Comparison of ENCODE assay signal across 8 mouse cellular contexts in the genomic region with DNA sequence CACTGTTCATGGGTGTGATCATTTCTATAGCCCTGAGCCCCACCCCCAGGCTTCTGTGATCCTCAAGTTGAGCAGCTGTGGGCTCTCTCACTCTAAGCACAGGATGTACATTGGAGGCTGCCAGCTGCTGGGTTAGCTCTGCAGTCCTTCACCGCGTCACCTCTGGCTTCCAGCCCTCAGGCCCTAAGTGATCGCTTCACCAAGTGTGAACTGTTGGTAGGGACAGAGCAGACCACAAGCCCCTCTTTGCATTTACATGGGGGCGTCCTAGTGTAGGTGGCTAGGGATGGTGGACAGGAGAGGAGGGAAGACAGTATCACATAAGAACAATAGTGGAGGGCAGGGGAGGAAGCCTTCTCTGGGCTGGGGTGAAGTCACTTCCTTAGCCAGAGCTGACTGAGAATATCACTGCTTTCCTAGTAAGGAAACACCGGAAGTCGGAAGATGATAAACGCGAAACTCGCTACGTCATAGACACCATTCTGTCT. TPM values are rescaled to one million over a fixed set of nuclear protein-coding genes. Genes with fewer than 3 reads are reported as not detected.
DNase-seq lines count a peak whose midpoint lies in the region; ATAC-seq and TF ChIP-seq lines count a peak whose summit lies in the region.
"Had no signal": no experiment of that assay in that cellular context is flagged by ENCODE, and none has a peak within 500 bp of the region (broad histone marks: within the 10 kb centered on the region; RNA-seq: fewer than 3 reads in every experiment).

No protein-coding gene starts in this region.

- H3K27me3 ChIP-seq in lung, postnatal 0 days (replicated peaks; ENCODE audit: insufficient read depth, low read length) = no peaks in the 10 kb centered on the region
- no peaks in the 10 kb centered on the region for H3K27me3 ChIP-seq in thymus, adult 2 months (ENCODE audit: control insufficient read depth, insufficient read depth, low read length)
- H3K27me3 ChIP-seq: embryonic facial prominence, embryonic 12.5 days had no signal

- no peak overlapping the region for H3K4me3 ChIP-seq in bone marrow macrophage, adult 2 months (ENCODE audit: insufficient read depth, low read length)
- H3K4me3 ChIP-seq in lung, postnatal 0 days (ENCODE audit: low read depth, low read length) = no peak overlapping the region
- peak overlapping the region; percentile 13; the same call in 1 of the 2 replicates for H3K4me3 ChIP-seq in thymus, adult 2 months (ENCODE audit: control insufficient read depth, insufficient read depth, low read length)
- H3K4me3 ChIP-seq: embryonic facial prominence, embryonic 12.5 days had no signal

- peak; percentile 79 for DNase-seq in lung, postnatal 0 days (ENCODE audit: low spot score)
- peak; percentile 89 for DNase-seq in thymus, adult 2 months
- DNase-seq in left cerebral cortex, adult 11 months (ENCODE audit: low spot score) = no peak
- DNase-seq in testis, postnatal 10 days (ENCODE audit: low spot score) = no peak

- no peaks in the 10 kb centered on the region for H3K9me3 ChIP-seq in lung, postnatal 0 days (ENCODE audit: low read length)
- H3K9me3 ChIP-seq: embryonic facial prominence, embryonic 12.5 days had no signal

- peak; percentile 76 for TF ChIP-seq EP300 in lung, postnatal 0 days (IDR thresholded peaks at IDR 0.05)

- ATAC-seq in CD4-positive, CD25-positive, alpha-beta regulatory T cell, adult 4 months = peak; percentile 72
- peak; percentile 9 to 22 for ATAC-seq in hematopoietic stem cell, adult 5-6 weeks (replicated peaks in 1 of 2; ENCODE audit: insufficient read depth in 1 of 2, low FRiP score in 2 of 2, low TSS enrichment in 1 of 2, low read depth in 1 of 2, poor library complexity in 2 of 2, severe bottlenecking in 2 of 2)
- ATAC-seq in lung, postnatal 0 days = peak; percentile 87

- no peak overlapping the region for H3K9ac ChIP-seq in lung, postnatal 0 days (replicated peaks; ENCODE audit: low read depth)
- H3K9ac ChIP-seq: embryonic facial prominence, embryonic 12.5 days had no signal

- WGBS in lung, postnatal 0 days = 68% methylated on average over 10 of the region's 10 CpGs
- 24% methylated on average over 10 of the region's 10 CpGs for WGBS in thymus, adult 2 months

- no peak for TF ChIP-seq POLR2A in bone marrow macrophage, adult 2 months (IDR thresholded peaks at IDR 0.05; ENCODE audit: borderline replicate concordance, low read depth, low read length)
- peak; percentile 38; the same call in 1 of the 2 replicates for TF ChIP-seq POLR2A in thymus, adult 2 months (IDR thresholded peaks at IDR 0.05; ENCODE audit: control insufficient read depth, extremely low read depth, insufficient read depth, low read length, poor library complexity)

- TF ChIP-seq CTCF in bone marrow macrophage, adult 2 months (IDR thresholded peaks at IDR 0.05; ENCODE audit: low read depth, low read length) = no peak
- no peak for TF ChIP-seq CTCF in lung, postnatal 0 days (IDR thresholded peaks at IDR 0.05)
- TF ChIP-seq CTCF in thymus, adult 2 months (IDR thresholded peaks at IDR 0.05; ENCODE audit: borderline replicate concordance, control insufficient read depth, extremely low read depth, insufficient read depth, low read length, poor library complexity) = no peak

- no peak overlapping the region for H3K4me2 ChIP-seq in lung, postnatal 0 days (replicated peaks; ENCODE audit: low read depth, low read length)
- H3K4me2 ChIP-seq: embryonic facial prominence, embryonic 12.5 days had no signal

- peaks cover 35% of the 10 kb centered on the region for H3K4me1 ChIP-seq in bone marrow macrophage, adult 2 months (ENCODE audit: control insufficient read depth, insufficient read depth, low read length)
- H3K4me1 ChIP-seq in lung, postnatal 0 days (ENCODE audit: insufficient read depth, low read depth, low read length) = no peaks in the 10 kb centered on the region; the same call in 1 of the 2 replicates
- peaks cover 60% of the 10 kb centered on the region for H3K4me1 ChIP-seq in thymus, adult 2 months (replicated peaks; ENCODE audit: control insufficient read depth, insufficient read depth, low read length)
- H3K4me1 ChIP-seq: embryonic facial prominence, embryonic 12.5 days had no signal

- no peaks in the 10 kb centered on the region for H3K36me3 ChIP-seq in lung, postnatal 0 days (ENCODE audit: insufficient read depth, low read length)
- no peaks in the 10 kb centered on the region for H3K36me3 ChIP-seq in thymus, adult 2 months (ENCODE audit: control insufficient read depth, insufficient read depth, low read length)
- H3K36me3 ChIP-seq: embryonic facial prominence, embryonic 12.5 days had no signal

- H3K27ac ChIP-seq in bone marrow macrophage, adult 2 months (ENCODE audit: insufficient read depth, low read depth, low read length) = peak overlapping the region; percentile 96
- peak overlapping the region; percentile 92 for H3K27ac ChIP-seq in lung, postnatal 0 days (ENCODE audit: low read length)
- peak overlapping the region; percentile 99 for H3K27ac ChIP-seq in thymus, adult 2 months (ENCODE audit: control insufficient read depth, insufficient read depth, low read length)
- H3K27ac ChIP-seq: embryonic facial prominence, embryonic 12.5 days had no signal

RNA-seq across cellular contexts. Expression of gene Lrrc8d, which starts 50.2 kb away (rescaled TPM):
- polyA plus RNA-seq in CD4-positive, CD25-positive, alpha-beta regulatory T cell, adult 4 months (2017; shearing (Covaris generic)) = 10 to 100 TPM; 17.2 to 19.5 TPM
- 30.8 and 37.1 TPM in 2 replicates for polyA plus RNA-seq in bone marrow macrophage, adult 2 months (2012; ENCODE audit: insufficient read depth, insufficient read length, missing spikeins)
- 23.8 and 25.3 TPM in 2 replicates for total RNA-seq in hematopoietic stem cell, adult 5-6 weeks (2017)
- 20.5 and 23.2 TPM in 2 replicates for polyA plus RNA-seq in lung, postnatal 0 days (2015; fragmentation: Nextera tagmentation; extraction: Ambion mirVana)
- 5.6 and 5.7 TPM in 2 replicates for polyA plus RNA-seq in thymus, adult 2 months (2012; rRNA removed)

Comparison
In these comparisons a context has a peak if more than half of its experiments do, and no peak if none do; other contexts are left out.
1. ATAC-seq: peak in every context shown above with its lines; median percentile 87 in lung, postnatal 0 days; 72 in CD4-positive, CD25-positive, alpha-beta regulatory T cell, adult 4 months; 16 in hematopoietic stem cell, adult 5-6 weeks.
2. DNase-seq: peak in lung, postnatal 0 days (single experiment) and thymus, adult 2 months (single experiment); none in left cerebral cortex, adult 11 months (single experiment) and testis, postnatal 10 days (single experiment).
3. Peak in every context shown above with its lines, with median percentiles within 50 percentile points of each other: H3K27ac ChIP-seq.